Mouse (Mus musculus) mesoderm, embryonic 11.5 days (tissue): ENCODE results near the gene Tvp23a.
A peak's percentile ranks its signal among the peaks of the same experiment; 100 is the strongest.

Experiments used
- DNase-seq: peaks from one replicate; pipeline ENCODE4 v3.0.0-alpha.2; 2012; ENCODE audit warnings: low read depth, low spot score

Gene Tvp23a

GRCm38 (mm10) chr16:10453872-10454582 lies 6.9 kb upstream of the Tvp23a start:
- DNase-seq = peak; percentile 13

GRCm38 (mm10) chr16:10452445-10452896 lies 5.3 kb upstream of the Tvp23a start:
- DNase-seq = no peak

GRCm38 (mm10) chr16:10451906-10452305 lies 4.7 kb upstream of the Tvp23a start:
- DNase-seq = no peak

GRCm38 (mm10) chr16:10448931-10449330 lies 1.8 kb upstream of the Tvp23a start:
- DNase-seq = no peak

- DNase-seq = no peak
Observed at GRCm38 (mm10) chr16:10447781-10448180, 619 bp upstream of the Tvp23a start.

GRCm38 (mm10) chr16:10446573-10447263 lies 444 bp downstream of the Tvp23a start:
- peak; percentile 37 for DNase-seq

- DNase-seq = no peak
Observed at GRCm38 (mm10) chr16:10443723-10444122, 3.4 kb downstream of the Tvp23a start.

GRCm38 (mm10) chr16:10441761-10442160 lies 5.4 kb downstream of the Tvp23a start:
- DNase-seq = no peak

GRCm38 (mm10) chr16:10441328-10441727 lies 5.8 kb downstream of the Tvp23a start:
- no peak for DNase-seq

GRCm38 (mm10) chr16:10438055-10438454 lies 9.1 kb downstream of the Tvp23a start:
- DNase-seq = no peak

GRCm38 (mm10) chr16:10436166-10436565 lies 11.0 kb downstream of the Tvp23a start:
- no peak for DNase-seq

- DNase-seq = no peak
Observed at GRCm38 (mm10) chr16:10433344-10433743, 13.8 kb downstream of the Tvp23a start.

- no peak for DNase-seq
Observed at GRCm38 (mm10) chr16:10432387-10432786, 14.8 kb downstream of the Tvp23a start.

GRCm38 (mm10) chr16:10431911-10432310 lies 15.3 kb downstream of the Tvp23a start:
- DNase-seq = no peak

GRCm38 (mm10) chr16:10420447-10421054 lies 26.6 kb downstream of the Tvp23a start:
- no peak for DNase-seq

- DNase-seq = no peak
Observed at GRCm38 (mm10) chr16:10417723-10418259, 29.4 kb downstream of the Tvp23a start.

GRCm38 (mm10) chr16:10416866-10417265 lies 30.3 kb downstream of the Tvp23a start:
- no peak for DNase-seq

GRCm38 (mm10) chr16:10415976-10416375 lies 31.2 kb downstream of the Tvp23a start:
- no peak for DNase-seq

- DNase-seq = peak; percentile 96
Observed at GRCm38 (mm10) chr16:10411764-10412746, 35.1 kb downstream of the Tvp23a start, which contains the start of gene Nubp1. Gene Nubp1, plus strand, starts transcription at chr16:10411948.

GRCm38 (mm10) chr16:10399160-10399559 lies 48.0 kb downstream of the Tvp23a start:
- DNase-seq = peak; percentile 83

- no peak for DNase-seq
Observed at GRCm38 (mm10) chr16:10398755-10399154, 48.4 kb downstream of the Tvp23a start.
